Mouse (Mus musculus): ENCODE results near the gene Slco2b1. TPM values are rescaled to one million over a fixed set of nuclear protein-coding genes. Genes with fewer than 3 reads are reported as not detected.

Gene Slco2b1
- polyA plus RNA-seq, 1 experiment from 2014 or later, result 4.3 TPM

DNA sequence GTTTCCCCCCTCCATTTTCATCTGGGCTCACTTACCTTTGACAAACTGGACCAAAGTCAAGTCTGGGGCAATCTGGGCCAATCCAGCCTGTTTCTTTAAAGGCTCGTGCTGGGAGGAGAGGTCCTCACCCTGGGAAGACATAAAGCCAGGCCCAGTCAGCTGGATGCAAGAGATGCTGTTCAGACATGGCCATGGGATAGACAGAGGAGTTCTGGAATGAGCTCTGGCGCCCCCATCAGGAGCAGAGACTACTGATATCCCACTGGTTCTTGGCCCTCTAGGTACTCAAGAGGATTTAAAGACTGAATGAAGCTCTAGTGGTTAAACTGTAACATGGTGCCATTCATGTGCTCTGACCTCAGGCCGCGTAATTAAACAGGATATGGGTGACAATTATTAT is 40.2 kb downstream of the Slco2b1 start:
- Histone ChIP-seq H3K9ac (ENCODE audit: low read depth, low read length) (no peak overlapping the region), H3K36me3 (ENCODE audit: insufficient read depth, low read length) (no peaks in the 10 kb centered on the region), H3K4me3 (replicated peaks; ENCODE audit: low read depth, low read length) (no peak overlapping the region), H3K27ac (no peak overlapping the region), H3K4me2 (ENCODE audit: low read length) (no peak overlapping the region), H3K4me1 (replicated peaks; ENCODE audit: insufficient read depth, low read length) (no peaks in the 10 kb centered on the region), H3K9me3 (replicated peaks; ENCODE audit: low read length) (no peaks in the 10 kb centered on the region), H3K27me3 (ENCODE audit: insufficient read depth, low read length) (no peaks in the 10 kb centered on the region)
- 71% methylated on average over 4 of the region's 4 CpGs for WGBS
- no peak for TF ChIP-seq CTCF (IDR thresholded peaks at IDR 0.05; ENCODE audit: low read depth)
- no peak for ATAC-seq (replicated peaks; ENCODE audit: low FRiP score, low read depth)
- no peak for DNase-seq (ENCODE audit: low spot score)

GRCm38 (mm10) chr7:99668802-99669201 is 42.3 kb downstream of the Slco2b1 start:
- no peak overlapping the region for H3K4me3 ChIP-seq (replicated peaks; ENCODE audit: low read depth, low read length)
- H3K36me3 ChIP-seq (ENCODE audit: insufficient read depth, low read length), result no peaks in the 10 kb centered on the region
- no peak for TF ChIP-seq CTCF (IDR thresholded peaks at IDR 0.05; ENCODE audit: low read depth)
- no peak overlapping the region for H3K9ac ChIP-seq (ENCODE audit: low read depth, low read length)
- H3K27ac ChIP-seq, result no peak overlapping the region
- no peaks in the 10 kb centered on the region for H3K4me1 ChIP-seq (replicated peaks; ENCODE audit: insufficient read depth, low read length)
- 47% methylated on average over 4 of the region's 4 CpGs for WGBS
- no peaks in the 10 kb centered on the region for H3K27me3 ChIP-seq (ENCODE audit: insufficient read depth, low read length)
- DNase-seq (ENCODE audit: low spot score), result peak; percentile 60
- H3K9me3 ChIP-seq (replicated peaks; ENCODE audit: low read length), result no peaks in the 10 kb centered on the region
- no peak overlapping the region for H3K4me2 ChIP-seq (ENCODE audit: low read length)
- no peak for ATAC-seq (replicated peaks; ENCODE audit: low FRiP score, low read depth)

DNA sequence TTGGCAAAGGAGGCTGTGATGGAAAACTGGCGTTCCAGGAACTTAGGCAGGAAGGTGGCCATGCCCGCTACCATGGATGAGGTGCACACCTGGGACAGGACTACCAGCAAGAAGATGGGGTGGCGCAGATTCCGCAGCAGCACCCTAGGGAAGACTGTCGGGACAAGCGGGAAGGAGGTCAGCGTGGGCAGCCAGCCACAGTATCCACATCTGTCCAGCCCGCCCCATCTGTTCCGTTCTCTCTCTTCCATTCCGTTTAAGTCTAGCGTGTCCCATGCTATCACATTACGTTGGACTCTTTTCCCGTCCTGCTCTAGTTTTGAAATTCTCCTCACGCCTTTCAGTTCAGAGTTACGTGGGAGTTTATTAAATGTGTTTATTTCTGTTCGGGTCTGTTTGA is 44.0 kb downstream of the Slco2b1 start:
- ATAC-seq (replicated peaks; ENCODE audit: low FRiP score, low read depth), result no peak
- no peaks in the 10 kb centered on the region for H3K9me3 ChIP-seq (replicated peaks; ENCODE audit: low read length)
- no peak overlapping the region for H3K4me2 ChIP-seq (ENCODE audit: low read length)
- H3K36me3 ChIP-seq (ENCODE audit: insufficient read depth, low read length), result no peaks in the 10 kb centered on the region
- no peak overlapping the region for H3K4me3 ChIP-seq (replicated peaks; ENCODE audit: low read depth, low read length)
- H3K27me3 ChIP-seq (ENCODE audit: insufficient read depth, low read length), result no peaks in the 10 kb centered on the region
- H3K9ac ChIP-seq (ENCODE audit: low read depth, low read length), result no peak overlapping the region
- H3K27ac ChIP-seq, result no peak overlapping the region
- DNase-seq (ENCODE audit: low spot score), result no peak
- no peaks in the 10 kb centered on the region for H3K4me1 ChIP-seq (replicated peaks; ENCODE audit: insufficient read depth, low read length)
- no peak for TF ChIP-seq CTCF (IDR thresholded peaks at IDR 0.05; ENCODE audit: low read depth)
- WGBS, result 41% methylated on average over 16 of the region's 16 CpGs

DNA sequence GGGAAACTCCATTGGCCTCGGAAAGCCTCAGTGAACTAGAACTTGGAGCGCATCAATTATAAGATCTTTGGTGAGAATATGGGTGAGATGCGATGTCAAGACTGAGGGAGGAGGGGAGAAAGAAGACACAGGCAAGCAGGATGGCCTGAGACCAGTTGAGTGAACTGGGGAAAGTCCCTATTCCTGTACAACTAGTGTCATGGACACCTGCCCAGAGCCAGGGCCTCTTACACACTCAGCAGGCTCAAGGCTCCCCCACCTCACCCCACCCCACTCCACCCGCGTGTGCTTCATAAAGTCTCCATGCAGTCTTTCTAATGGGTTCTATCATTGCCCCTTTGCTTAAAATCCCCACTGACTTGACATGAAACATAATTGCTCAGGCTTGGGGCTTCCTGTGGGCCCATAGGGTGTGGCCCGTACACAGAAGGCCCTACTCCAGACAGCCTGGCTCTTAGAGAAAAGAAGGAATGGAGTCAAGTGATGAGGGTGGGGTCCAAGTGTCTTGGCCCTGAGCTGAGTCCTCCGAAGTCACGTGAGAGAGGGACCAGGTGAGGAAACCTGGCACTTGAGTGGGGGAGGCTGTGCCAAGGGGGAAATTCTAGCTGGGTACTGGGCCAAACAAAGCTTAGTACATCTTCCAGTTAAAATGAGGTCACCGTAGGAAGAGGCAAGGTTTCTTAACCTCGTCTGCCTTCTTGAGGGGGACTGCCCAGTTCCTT is 45.2 kb downstream of the Slco2b1 start:
- Histone ChIP-seq H3K27me3 (ENCODE audit: insufficient read depth, low read length) (no peaks in the 10 kb centered on the region), H3K9me3 (replicated peaks; ENCODE audit: low read length) (no peaks in the 10 kb centered on the region), H3K4me3 (replicated peaks; ENCODE audit: low read depth, low read length) (no peak overlapping the region), H3K27ac (no peak overlapping the region), H3K36me3 (ENCODE audit: insufficient read depth, low read length) (no peaks in the 10 kb centered on the region), H3K9ac (ENCODE audit: low read depth, low read length) (no peak overlapping the region), H3K4me1 (replicated peaks; ENCODE audit: insufficient read depth, low read length) (no peaks in the 10 kb centered on the region), H3K4me2 (ENCODE audit: low read length) (no peak overlapping the region)
- no peak for TF ChIP-seq CTCF (IDR thresholded peaks at IDR 0.05; ENCODE audit: low read depth)
- 91% methylated on average over 10 of the region's 10 CpGs for WGBS
- ATAC-seq (replicated peaks; ENCODE audit: low FRiP score, low read depth) (no peak), DNase-seq (ENCODE audit: low spot score) (no peak)

- no peak for ATAC-seq (replicated peaks; ENCODE audit: low FRiP score, low read depth)
Measured at GRCm38 (mm10) chr7:99664571-99665485, 46.3 kb downstream of the Slco2b1 start.

DNA sequence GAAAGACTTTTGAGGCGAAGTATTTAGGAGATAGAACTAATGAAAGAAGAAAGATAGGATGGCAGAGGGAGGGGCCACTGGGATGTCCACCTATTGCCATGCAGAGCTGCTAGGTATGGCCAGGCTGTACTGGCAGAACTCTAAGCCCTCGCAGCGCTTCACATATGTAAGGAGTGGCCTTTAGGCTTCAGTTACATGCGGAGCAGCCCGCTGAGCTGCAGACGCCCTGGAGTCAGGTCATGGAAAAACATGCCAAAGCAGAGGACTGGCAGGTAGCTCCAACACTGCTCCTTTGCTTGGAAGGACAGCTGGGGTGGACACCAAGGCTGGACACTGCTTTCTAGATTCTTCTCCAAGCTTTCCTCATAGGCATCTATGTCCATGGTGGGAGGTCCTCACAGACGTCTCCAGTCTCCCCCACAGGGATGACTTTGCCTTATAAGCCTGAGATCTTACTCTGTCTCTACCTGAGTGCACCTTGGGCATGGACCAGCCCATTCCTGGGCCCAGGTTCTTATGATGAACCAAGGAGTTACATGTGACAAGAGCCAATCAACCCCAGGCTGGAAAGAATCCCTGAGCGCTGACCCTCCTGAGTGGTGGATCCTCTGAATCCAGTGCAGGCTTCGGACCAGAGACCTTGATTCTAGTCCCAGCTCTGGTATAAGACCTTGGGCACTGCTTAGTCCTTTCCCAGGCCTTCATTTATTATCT is 47.5 kb downstream of the Slco2b1 start:
- Histone ChIP-seq H3K27ac (no peak overlapping the region), H3K27me3 (ENCODE audit: insufficient read depth, low read length) (no peaks in the 10 kb centered on the region), H3K9ac (ENCODE audit: low read depth, low read length) (no peak overlapping the region), H3K4me1 (replicated peaks; ENCODE audit: insufficient read depth, low read length) (no peaks in the 10 kb centered on the region), H3K9me3 (replicated peaks; ENCODE audit: low read length) (no peaks in the 10 kb centered on the region), H3K4me3 (replicated peaks; ENCODE audit: low read depth, low read length) (no peak overlapping the region), H3K36me3 (ENCODE audit: insufficient read depth, low read length) (no peaks in the 10 kb centered on the region), H3K4me2 (ENCODE audit: low read length) (no peak overlapping the region)
- WGBS, result 88% methylated on average over 9 of the region's 9 CpGs
- ATAC-seq (replicated peaks; ENCODE audit: low FRiP score, low read depth), result no peak
- no peak for TF ChIP-seq CTCF (IDR thresholded peaks at IDR 0.05; ENCODE audit: low read depth)
- DNase-seq (ENCODE audit: low spot score), result no peak

More at GRCm38 (mm10) chr7:99664571-99665485, 46.3 kb downstream of the Slco2b1 start:
- Histone ChIP-seq H3K9ac (ENCODE audit: low read depth, low read length) (no peak overlapping the region), H3K9me3 (replicated peaks; ENCODE audit: low read length) (no peaks in the 10 kb centered on the region), H3K4me2 (ENCODE audit: low read length) (no peak overlapping the region), H3K36me3 (ENCODE audit: insufficient read depth, low read length) (no peaks in the 10 kb centered on the region), H3K4me1 (replicated peaks; ENCODE audit: insufficient read depth, low read length) (no peaks in the 10 kb centered on the region), H3K4me3 (replicated peaks; ENCODE audit: low read depth, low read length) (no peak overlapping the region), H3K27ac (no peak overlapping the region), H3K27me3 (ENCODE audit: insufficient read depth, low read length) (no peaks in the 10 kb centered on the region)
- no peak for TF ChIP-seq CTCF (IDR thresholded peaks at IDR 0.05; ENCODE audit: low read depth)
- DNase-seq (ENCODE audit: low spot score), result peak; percentile 78
- WGBS, result 27% methylated on average over 11 of the region's 11 CpGs
